Mouse (Mus musculus): ENCODE data around the gene Gm20388. TPM values are rescaled to one million over a fixed set of nuclear protein-coding genes. Genes with fewer than 3 reads are reported as not detected.
A peak's percentile ranks its signal among the peaks of the same experiment; 100 is the strongest.

Gene Gm20388
- total RNA-seq, 2 experiments from 2014 or later: 5.8 TPM; not detected in 1

DNA sequence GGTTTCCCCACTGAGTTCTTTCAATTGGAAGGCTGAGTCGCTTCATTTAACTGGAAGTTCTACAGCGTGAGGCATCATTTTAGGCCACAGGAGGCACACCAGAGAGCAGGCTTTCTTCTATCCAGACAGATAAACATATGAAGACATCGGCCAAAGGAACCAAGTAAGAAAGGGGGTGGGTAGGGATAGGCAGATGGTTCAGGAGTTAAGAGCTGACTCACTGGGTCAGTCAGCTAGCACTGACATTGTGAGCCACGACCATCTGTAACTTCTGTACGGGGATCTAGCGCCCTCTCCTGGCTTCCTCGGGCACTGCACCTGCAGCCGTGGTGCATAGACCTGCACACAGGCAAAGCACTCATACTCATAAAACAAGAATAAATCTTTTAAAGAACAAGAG is 1930.6 kb downstream of the Gm20388 start:
- peak; percentile 65 for DNase-seq

DNA sequence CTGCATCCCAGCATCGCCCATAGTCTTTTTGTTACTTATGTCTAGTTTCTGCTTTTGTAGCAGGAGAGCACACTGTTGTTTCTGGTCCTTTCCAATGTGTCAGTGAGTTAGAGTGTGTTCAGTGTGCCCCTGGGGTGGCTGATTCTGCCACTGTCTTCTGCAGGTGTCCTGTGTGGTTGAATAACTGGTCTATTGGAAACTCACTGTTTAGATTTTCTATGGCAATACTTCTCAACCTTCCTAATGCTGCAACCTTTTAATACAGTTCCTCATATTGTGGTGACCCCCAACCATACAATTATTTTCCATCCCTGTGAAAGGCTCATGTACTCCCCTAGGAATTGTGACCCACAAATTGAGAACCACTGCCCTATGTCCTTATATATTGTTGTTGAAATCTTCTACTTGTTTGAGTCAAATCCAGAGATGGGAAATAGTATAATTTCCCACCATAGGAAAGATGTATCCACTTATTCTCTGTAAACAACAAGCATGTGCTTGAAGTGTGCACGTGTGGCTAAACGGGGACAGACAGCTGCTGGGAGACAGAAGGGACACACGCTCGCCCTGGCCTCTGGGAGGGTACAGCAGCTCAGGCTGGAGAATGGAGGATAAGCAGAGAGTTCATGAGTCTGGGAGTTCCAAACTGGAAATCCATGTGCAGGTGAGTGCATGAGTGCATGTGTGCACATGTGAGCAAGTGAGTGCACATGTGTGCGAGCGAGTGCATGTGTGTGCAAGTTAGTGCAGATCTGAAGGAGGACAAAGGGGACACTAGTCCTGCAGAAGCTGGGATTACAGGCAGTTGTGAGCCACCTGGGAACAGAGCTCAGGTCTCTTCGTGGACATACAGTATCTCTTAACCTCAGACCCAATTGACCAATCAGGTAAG is 1931.7 kb downstream of the Gm20388 start:
- no peak for DNase-seq

DNA sequence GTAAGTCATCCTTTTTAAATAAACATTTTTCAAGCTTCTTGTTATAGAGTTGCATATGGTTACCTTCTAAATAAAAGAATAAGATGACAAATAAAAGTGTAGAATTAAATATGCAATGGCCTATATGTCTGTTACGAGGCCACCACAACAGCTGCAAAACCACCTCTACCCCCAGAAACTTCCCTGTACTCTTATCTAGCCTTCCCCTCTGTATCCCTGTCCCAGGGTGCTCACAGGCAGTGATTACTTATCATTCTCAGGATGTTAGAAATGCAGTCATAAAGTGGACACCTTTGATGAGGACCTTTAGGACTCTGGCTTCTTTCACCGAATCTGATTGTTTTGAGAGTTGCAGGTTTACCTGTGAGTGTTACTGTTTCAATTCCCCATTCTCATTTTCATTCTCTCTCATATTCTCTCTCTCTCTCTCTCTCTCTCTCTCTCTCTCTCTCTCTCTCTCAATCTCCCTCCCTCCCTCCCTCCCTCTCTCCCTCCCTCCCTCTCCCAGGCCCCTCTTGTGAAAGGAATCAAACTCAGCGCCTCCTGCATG is 1932.6 kb downstream of the Gm20388 start:
- no peak for DNase-seq

DNA sequence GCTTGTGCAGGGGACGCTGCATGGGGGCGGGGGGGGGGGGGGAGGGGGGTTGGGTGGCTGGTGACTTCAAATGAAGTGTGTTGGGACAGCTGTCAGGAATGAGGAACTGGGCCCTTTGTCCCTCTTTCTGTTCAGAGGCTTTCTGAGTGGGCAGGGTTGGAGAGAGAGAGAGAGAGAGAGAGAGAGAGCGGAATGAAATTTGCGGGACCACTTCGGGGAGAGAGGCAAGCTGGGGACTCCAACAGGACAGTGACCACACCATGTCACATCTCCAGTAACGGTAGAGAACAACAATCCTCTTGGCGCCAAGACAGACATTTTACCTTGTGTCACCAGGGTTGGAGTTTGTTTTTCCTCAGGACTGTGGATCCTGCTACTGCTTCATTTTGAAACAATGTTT is 1934.1 kb downstream of the Gm20388 start:
- no peak for DNase-seq

DNA sequence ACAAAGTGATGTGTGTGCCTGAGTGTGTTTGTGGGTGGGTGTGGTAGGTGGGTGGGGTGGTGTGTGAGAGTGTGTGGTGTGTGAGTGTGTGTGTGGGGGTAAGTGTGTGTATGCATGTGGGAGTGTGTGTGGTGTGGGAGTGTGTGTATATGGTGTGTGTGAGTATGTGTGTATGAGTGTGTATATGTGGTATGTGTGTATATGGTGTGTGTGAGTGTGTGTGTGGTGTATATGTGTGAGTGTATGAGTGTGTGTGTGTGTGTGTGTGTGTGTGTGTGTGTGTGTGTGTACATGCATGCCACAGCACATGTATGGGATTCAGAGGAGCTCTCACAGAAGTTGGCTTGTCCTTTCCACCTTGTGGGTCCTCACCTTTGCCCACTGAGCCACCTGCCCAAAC is 1936.2 kb downstream of the Gm20388 start:
- no peak for DNase-seq

DNA sequence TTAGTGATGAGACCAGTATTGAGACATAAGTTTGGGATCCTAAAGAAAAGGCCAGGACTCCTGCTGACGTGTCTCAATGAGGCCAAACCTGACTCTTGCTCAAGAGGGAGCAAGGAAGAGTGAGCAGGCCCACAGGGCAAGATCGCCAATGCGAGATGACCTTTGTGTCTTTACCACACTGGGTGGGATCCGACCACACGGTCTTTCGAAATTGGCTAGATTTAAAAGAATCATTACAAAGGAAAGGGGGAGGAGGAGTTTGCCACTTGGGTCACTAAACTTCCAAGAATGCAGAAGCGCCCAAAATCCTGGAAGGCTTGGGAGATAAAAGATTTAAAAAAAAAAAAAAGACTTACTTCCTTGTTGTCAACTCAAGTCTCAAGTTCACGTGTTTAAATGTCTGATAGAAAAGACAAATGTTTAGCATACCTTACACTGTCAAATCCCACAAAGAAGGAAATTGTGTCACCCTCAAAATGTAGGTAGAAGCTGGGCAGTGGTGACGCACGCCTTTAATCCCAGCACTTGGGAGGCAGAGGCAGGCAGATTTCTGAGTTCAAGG is 1936.7 kb downstream of the Gm20388 start:
- DNase-seq: no peak

DNA sequence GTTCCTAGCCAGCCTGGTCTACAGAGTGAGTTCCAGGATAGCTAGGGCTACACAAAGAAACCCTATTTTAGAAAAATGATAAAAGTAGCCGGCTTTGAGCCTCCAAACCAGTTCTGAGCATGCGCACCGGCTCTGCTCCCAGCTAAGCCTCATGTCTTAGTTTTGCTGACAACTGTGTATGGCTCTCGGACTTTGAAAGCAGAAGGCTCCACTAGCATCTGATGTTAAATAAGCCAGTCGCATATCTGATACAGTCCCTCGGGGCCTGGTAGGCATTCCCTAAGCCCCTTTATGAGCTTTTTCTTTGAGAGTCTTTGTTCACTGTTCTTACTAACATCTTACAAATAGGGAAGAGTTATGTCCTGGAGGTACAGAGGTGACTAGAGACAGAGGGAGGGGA is 1937.3 kb downstream of the Gm20388 start:
- DNase-seq: no peak

DNA sequence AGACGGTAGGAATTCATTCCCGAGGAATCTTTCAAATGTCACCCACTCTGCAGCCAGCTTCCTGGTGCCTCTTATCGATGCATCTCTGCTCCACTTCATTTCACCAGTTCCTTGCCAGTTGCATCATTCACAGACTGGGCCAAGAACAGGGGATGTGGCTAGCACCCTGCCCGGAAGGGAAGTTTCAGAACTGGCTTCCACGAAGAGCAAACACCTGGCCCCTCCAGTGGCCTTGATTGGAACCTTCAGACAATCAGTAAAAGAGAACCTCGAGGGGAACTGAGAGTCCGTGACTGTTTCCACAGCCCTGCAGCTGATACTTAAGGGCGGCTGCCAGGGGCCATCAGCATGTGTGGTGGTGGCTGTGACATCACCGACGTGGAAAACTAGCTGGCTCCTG is 1937.9 kb downstream of the Gm20388 start:
- DNase-seq: no peak

DNA sequence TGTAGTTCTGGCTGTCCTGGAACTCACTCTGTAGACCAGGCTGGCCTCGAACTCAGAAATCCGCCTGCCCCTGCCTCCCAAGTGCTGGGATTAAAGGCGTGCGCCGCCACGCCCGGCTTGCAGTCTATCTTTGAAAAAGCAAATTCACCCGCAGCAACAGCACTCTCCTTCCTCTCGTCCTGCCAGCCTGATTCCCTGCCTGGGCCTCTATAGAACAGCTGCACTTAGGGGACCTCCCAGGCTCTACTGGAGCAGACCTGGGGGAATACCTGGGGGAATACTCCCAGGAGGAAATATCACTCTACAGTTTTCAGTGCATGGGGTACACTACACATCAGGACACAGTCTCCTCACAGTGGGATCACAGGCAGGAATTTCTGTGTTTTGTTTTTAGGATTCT is 1938.7 kb downstream of the Gm20388 start:
- DNase-seq: no peak

DNA sequence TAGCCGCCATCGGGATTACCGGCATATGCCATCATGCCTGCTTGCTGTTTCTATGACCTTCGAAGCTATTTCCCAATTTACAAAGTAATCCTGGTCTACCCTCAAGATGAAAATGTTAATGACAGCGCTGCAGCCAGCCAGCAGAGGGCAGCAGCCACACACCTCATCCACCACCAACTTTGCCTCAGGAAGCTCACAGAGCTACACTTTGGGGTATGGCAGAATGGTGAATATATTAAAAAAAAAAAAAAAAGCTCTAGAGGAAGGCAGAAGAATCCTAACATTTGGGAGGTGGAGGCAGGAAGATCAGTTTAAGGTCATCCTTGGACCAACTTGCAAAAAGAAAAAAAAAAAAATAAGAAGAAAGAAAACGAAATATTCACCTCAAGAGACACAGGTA is 1939.4 kb downstream of the Gm20388 start:
- peak; percentile 79 for DNase-seq

DNA sequence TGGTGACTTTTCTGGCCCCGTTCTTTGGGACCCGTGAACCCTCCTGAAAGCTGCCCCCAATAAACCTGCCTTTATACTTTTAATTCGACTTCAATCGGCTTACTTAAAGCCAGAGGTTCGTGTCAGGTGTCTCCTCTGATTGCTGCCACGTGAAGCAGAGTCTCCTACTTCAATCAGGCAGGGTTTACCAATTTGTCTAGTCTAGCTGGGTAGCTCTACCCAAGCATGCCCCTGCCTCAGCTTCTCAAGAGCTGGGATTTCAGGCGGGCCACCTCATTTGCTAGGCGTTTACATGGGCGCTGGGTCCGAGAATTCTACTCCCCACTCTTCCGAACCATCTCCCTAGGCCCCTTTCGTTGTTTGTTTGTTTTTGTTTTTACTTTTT is 1939.8 kb downstream of the Gm20388 start:
- DNase-seq: no peak

DNA sequence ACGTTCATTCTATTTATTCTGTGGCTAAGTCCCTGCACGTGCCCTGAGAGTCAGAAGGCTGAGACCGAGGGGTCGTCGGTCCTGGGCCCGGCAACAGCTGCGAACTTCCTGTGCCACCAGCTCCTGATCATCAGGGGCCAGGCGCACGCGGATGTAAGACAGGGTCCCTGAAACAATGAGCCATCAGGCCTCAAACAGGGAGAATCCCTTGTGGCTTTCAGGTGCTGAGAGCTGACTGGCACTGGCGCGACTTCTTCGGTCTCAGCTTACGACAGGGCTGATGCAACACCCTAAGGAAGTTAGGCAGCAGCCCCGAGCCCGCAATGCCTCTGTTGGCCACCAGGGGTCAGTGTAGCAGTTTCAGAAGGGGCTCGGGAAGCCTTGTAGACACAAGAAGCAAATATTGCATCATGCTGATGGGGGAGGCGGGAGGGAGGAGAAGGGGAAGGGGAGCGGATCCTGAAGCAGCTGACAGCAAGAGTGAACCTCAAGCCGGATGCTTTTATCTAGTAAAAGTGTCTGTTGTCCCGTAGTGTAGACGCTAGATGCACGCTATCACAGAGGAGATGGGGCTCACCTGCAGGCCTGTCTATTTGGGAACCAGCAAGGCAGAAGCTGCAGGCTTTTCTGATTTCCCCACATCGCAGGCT is 1940.3 kb downstream of the Gm20388 start:
- peak; percentile 98 for DNase-seq

DNA sequence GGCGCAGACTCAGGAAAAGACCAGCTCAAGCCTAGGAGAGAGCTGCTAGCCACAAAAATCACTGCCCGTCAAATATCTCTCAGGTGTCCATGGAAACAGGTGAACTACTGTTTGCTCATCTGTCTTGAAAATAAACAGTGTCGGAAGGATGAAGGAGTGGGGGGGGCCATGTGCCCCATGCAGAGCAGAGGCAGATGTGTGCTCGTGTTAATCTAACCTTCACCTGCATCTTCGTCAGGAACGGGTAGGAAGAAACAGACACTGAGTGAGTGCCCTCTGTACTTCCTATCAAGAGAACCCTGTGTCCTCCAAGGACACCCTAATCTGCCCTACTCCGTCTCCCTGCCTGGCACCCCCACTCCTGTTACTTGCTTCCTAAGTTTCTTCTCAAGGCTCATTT is 1941.1 kb downstream of the Gm20388 start:
- DNase-seq: no peak

DNA sequence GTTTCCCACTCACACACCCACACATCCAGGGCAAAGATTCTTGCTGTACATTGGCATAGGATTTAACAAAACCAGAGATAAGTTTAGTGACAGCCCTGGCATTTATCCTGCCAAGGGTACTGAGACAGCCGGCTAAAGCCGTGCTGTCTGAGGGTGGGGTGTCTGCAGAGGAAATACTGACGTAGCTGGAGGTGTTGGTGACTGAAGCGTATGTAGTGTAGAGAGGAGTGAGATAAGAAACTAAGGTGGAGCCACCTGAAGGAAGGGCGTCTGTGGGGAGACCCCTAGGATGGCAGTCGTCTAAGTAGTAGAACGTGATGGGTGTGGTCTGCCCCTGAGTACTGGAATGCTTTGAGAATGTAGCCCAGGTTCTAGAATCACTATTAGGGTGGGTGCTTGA is 1941.8 kb downstream of the Gm20388 start:
- DNase-seq: no peak

DNA sequence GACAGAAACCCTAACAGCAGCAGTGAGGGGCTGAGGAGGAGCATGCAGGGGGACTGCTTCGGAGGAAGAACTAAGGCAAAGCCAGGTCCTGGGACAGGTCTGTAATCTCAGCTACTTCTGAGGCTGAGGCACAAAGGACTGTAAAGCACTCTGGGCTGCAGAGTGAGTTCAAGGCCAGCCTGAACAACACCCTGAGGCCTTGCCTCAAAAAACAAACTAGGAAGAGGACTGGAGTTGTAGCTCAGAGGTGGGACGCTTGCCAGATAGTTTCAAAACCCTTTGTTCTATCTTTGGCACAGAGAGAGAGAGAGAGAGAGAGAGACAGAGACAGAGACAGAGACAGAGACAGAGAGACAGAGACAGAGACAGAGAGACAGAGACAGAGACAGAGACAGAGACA is 1942.9 kb downstream of the Gm20388 start:
- no peak for DNase-seq

DNA sequence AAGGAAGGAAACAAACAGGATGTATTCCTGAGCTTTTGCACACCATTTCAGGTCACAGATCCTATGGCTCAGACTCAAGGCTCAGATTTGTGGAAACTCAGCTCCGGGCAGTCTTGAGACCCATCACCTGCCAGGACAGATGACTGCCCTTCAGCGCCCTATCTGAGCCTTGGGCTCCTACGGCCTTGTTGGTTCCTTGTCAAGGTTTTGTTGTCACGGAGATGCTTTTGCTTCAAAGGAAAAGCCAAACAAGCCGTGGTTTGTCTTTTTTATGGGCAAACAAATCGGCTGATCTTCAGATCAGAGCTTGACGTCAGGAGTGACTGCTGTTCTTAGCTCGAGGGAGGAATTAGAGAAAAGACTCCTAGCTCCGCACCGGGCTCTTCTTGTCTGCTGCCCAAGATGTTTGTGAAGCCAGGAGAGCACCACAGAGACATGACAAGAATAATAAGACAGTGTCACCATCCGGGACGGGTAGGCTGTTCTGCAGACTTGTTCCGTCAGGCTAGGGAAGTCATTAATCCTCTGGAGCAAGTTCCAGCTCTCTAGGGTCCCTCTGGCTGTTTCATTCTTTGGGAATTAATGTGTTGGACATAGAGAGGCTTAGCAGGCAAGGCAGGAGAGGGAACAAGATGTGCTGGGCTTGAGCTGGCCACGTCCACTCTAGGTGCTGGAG is 1945.6 kb downstream of the Gm20388 start:
- no peak for DNase-seq

DNA sequence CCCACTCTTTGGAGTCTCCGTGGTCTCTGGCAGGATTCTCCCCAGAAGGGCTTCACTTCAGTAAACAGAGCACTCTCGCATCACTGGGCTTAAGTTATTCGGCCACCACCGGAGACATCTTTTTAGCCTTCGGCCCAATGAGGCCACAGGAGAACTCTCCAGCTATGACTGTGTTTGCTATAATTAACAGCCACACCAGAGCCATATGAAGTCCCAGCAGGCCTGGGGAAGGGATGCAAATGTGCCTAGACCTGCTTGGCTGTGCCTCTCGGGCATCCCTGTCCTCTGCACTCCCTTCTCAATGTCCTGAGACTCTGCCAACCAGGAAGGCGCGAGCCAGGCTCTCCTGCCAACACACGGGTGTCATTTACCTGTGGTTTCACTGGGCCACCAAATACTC is 1946.7 kb downstream of the Gm20388 start:
- no peak for DNase-seq

DNA sequence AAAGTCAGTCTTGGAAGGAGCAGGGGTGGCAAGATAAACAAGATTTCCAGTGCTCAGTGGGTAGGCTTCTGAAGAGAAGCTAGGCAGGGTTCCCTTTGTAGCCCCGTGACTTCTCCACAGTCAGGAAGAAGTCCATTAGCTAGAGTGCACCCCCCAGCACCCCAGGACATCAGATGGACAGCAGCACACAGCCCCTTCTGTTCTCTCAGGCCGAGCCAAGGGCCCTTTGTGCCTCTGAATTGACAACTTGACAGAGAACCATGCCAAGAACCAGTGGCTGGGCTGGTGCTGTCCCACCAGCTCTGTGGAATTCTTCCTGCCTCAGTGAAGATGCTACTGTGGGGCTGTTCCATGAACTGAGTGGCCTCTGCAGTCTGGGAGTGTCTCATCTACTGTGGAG is 1947.1 kb downstream of the Gm20388 start:
- DNase-seq: no peak

DNA sequence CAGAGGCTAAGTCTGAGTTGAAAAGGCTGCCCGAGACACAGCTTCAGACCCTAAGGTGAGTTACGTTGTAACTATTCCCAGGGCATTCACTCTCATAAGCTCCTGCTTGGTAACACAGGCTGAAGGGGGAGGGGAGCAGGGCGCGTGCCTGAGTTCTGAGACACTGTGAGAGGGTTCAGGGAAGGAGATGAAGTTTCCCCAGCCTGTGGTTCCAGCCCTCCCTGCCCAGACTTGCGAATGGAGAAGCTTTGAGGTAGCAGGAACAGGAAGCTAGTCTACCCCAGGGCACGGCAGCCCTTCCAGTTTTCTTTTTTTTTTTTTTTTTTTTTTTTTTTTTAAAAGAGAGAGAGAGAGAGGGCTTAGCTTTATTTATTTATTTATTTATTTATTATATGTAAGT is 1950.6 kb downstream of the Gm20388 start:
- DNase-seq: no peak

DNA sequence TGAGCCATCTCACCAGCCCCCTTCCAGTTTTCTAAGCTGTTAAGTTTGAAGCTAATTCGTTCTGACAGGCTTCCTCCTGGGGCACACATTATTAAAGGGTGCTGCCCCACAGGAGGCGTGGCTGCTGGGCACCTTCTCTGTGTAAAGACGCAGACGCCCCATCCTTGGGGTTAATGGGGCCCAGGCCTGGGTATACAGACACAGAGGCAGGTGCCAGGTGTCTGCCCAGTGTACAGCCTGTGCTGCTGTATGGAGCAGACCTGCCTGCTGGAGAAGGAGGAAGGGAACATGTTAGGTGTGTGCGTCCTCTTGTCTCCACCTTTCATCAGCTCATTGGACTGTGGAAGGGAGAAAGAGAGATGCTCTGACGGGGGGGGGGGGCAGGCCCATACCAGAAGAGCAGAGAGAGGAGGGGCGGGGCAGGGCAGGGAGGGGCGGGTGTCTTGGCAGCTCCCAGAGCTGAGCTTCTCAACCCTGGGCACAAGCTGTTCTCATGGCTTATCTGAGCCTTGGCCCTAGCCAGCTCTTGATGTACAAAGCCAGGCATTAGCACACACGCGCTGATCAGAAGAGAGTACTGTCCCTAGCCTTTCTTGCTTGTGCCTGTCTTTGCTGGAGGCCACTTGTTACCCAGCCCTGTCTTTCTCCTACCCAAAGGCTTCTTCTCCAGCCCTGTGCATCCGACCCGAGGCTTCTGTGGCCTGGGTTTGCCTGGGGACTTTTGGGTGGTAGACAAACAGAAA is 1951.3 kb downstream of the Gm20388 start:
- DNase-seq: no peak

DNA sequence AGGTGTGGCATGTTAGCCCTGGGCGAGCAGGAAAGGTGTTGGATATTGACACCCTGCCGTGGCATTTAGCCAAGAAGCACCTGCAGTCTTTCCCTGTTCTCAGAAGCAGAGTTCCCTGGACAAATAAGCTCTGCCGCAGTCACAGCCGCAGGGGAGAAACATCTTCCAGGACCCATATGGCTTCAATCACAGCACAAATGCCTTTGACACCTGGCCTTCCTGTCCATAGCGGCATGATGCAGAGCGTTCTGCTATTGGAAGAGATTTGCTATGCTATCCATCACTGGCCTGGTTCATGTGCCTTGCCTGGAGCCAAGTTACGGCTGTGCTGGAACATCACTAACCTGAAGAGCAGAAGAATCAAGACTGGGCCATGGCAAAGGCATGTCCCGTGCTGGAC is 1954.7 kb downstream of the Gm20388 start:
- no peak for DNase-seq

DNA sequence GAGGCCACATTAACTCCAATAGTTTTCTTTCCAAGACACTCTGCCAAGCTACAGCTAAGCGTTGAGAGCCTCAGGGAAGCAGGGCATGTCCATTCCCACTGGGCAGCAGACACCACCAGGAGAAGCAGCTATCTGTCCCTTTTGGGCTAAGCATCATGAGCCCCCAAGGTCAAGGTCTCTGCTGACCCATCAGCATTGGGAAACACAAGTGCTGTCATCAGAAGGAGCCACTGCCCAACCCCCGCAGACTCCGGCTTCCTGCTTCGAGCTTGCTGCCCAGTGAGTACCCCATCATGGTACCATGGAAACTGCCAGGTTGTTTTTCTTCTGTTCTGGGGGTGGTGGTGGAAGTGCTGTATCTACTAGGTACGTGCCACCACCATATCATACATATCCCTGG is 1957.6 kb downstream of the Gm20388 start:
- no peak for DNase-seq

Data from heart, postnatal 4 days (tissue).